Mouse (Mus musculus): Measurements from ENCODE around the gene Icam4. TPM values are rescaled to one million over a fixed set of nuclear protein-coding genes. Genes with fewer than 3 reads are reported as not detected.

The Icam4 gene
- polyA plus RNA-seq (2012; rRNA removed) = 1.8 and 1.9 TPM in 2 replicates

- H3K4me3 ChIP-seq (replicated peaks; ENCODE audit: extremely low read depth, low read depth, low read length) = peak within 1 kb of the TSS; percentile 43
- 3% methylated on average over 37 of the region's 37 CpGs for WGBS
- peaks cover 14% of the 10 kb centered on the region for H3K4me1 ChIP-seq (ENCODE audit: control insufficient read depth, insufficient read depth, low read length)
- DNase-seq = peak; percentile 88
- TF ChIP-seq CTCF (IDR thresholded peaks at IDR 0.05; ENCODE audit: insufficient read depth, low read length) (peak; percentile 74), POLR2A (IDR thresholded peaks at IDR 0.05; ENCODE audit: borderline replicate concordance, extremely low read depth, low read depth, low read length) (0 out of 2 replicates have a peak, but pooled peaks have one; percentile 5)
Observed at GRCm38 (mm10) chr9:21029291-21030054, at the start of gene Icam4. Gene Icam4, plus strand, starts transcription at chr9:21029373.

GRCm38 (mm10) chr9:20979769-20980168 is 49.4 kb upstream of the Icam4 start:
- DNase-seq = no peak
- H3K4me3 ChIP-seq (replicated peaks; ENCODE audit: extremely low read depth, low read depth, low read length) = no peak overlapping the region
- H3K4me1 ChIP-seq (ENCODE audit: control insufficient read depth, insufficient read depth, low read length) = peaks cover 8% of the 10 kb centered on the region; the same call in 1 of the 2 replicates
- WGBS = 81% methylated on average over 7 of the region's 7 CpGs
- TF ChIP-seq POLR2A (IDR thresholded peaks at IDR 0.05; ENCODE audit: borderline replicate concordance, extremely low read depth, low read depth, low read length) (no peak), CTCF (IDR thresholded peaks at IDR 0.05; ENCODE audit: insufficient read depth, low read length) (no peak)

- peaks cover under 1% of the 10 kb centered on the region; the same call in 1 of the 2 replicates for H3K4me1 ChIP-seq (ENCODE audit: control insufficient read depth, insufficient read depth, low read length)
- WGBS = 66% methylated on average over 3 of the region's 3 CpGs
- DNase-seq = no peak
- TF ChIP-seq CTCF (IDR thresholded peaks at IDR 0.05; ENCODE audit: insufficient read depth, low read length) = no peak
- no peak for TF ChIP-seq POLR2A (IDR thresholded peaks at IDR 0.05; ENCODE audit: borderline replicate concordance, extremely low read depth, low read depth, low read length)
- no peak overlapping the region for H3K4me3 ChIP-seq (replicated peaks; ENCODE audit: extremely low read depth, low read depth, low read length)
Observed at GRCm38 (mm10) chr9:20982171-20982570, 47.0 kb upstream of the Icam4 start.

- TF ChIP-seq POLR2A (IDR thresholded peaks at IDR 0.05; ENCODE audit: borderline replicate concordance, extremely low read depth, low read depth, low read length) (no peak), CTCF (IDR thresholded peaks at IDR 0.05; ENCODE audit: insufficient read depth, low read length) (no peak)
- WGBS = 35% methylated on average over 5 of the region's 5 CpGs
- no peaks in the 10 kb centered on the region for H3K4me1 ChIP-seq (ENCODE audit: control insufficient read depth, insufficient read depth, low read length)
- DNase-seq = no peak
- H3K4me3 ChIP-seq (replicated peaks; ENCODE audit: extremely low read depth, low read depth, low read length) = no peak overlapping the region
Observed at GRCm38 (mm10) chr9:20983169-20983568, 46.0 kb upstream of the Icam4 start.

- no peak for DNase-seq
- TF ChIP-seq POLR2A (IDR thresholded peaks at IDR 0.05; ENCODE audit: borderline replicate concordance, extremely low read depth, low read depth, low read length) = no peak
- no peak for TF ChIP-seq CTCF (IDR thresholded peaks at IDR 0.05; ENCODE audit: insufficient read depth, low read length)
- WGBS = 54% methylated on average over 15 of the region's 15 CpGs
- Histone ChIP-seq H3K4me3 (replicated peaks; ENCODE audit: extremely low read depth, low read depth, low read length) (no peak overlapping the region), H3K4me1 (ENCODE audit: control insufficient read depth, insufficient read depth, low read length) (peaks cover 3% of the 10 kb centered on the region; the same call in 1 of the 2 replicates)
Observed at GRCm38 (mm10) chr9:20986952-20987686, 42.1 kb upstream of the Icam4 start.

- Histone ChIP-seq H3K4me1 (ENCODE audit: control insufficient read depth, insufficient read depth, low read length) (peaks cover 3% of the 10 kb centered on the region; the same call in 1 of the 2 replicates), H3K4me3 (replicated peaks; ENCODE audit: extremely low read depth, low read depth, low read length) (no peak overlapping the region)
- 37% methylated on average over 7 of the region's 7 CpGs for WGBS
- no peak for TF ChIP-seq POLR2A (IDR thresholded peaks at IDR 0.05; ENCODE audit: borderline replicate concordance, extremely low read depth, low read depth, low read length)
- TF ChIP-seq CTCF (IDR thresholded peaks at IDR 0.05; ENCODE audit: insufficient read depth, low read length) = no peak
- DNase-seq = no peak
Observed at GRCm38 (mm10) chr9:20987953-20988352, 41.2 kb upstream of the Icam4 start.

GRCm38 (mm10) chr9:20990861-20991260 is 38.3 kb upstream of the Icam4 start:
- no peak for TF ChIP-seq CTCF (IDR thresholded peaks at IDR 0.05; ENCODE audit: insufficient read depth, low read length)
- no peak for TF ChIP-seq POLR2A (IDR thresholded peaks at IDR 0.05; ENCODE audit: borderline replicate concordance, extremely low read depth, low read depth, low read length)
- peaks cover 3% of the 10 kb centered on the region; the same call in 1 of the 2 replicates for H3K4me1 ChIP-seq (ENCODE audit: control insufficient read depth, insufficient read depth, low read length)
- peak; percentile 67 for DNase-seq
- no peak overlapping the region for H3K4me3 ChIP-seq (replicated peaks; ENCODE audit: extremely low read depth, low read depth, low read length)
- WGBS = 15% methylated on average over 10 of the region's 10 CpGs

GRCm38 (mm10) chr9:20991587-20991986 is 37.6 kb upstream of the Icam4 start:
- peaks cover 3% of the 10 kb centered on the region; the same call in 1 of the 2 replicates for H3K4me1 ChIP-seq (ENCODE audit: control insufficient read depth, insufficient read depth, low read length)
- WGBS = 94% methylated on average over 4 of the region's 4 CpGs
- no peak overlapping the region for H3K4me3 ChIP-seq (replicated peaks; ENCODE audit: extremely low read depth, low read depth, low read length)
- TF ChIP-seq CTCF (IDR thresholded peaks at IDR 0.05; ENCODE audit: insufficient read depth, low read length) = no peak
- TF ChIP-seq POLR2A (IDR thresholded peaks at IDR 0.05; ENCODE audit: borderline replicate concordance, extremely low read depth, low read depth, low read length) = no peak
- no peak for DNase-seq

GRCm38 (mm10) chr9:20993165-20993898 is 35.8 kb upstream of the Icam4 start:
- WGBS = 51% methylated on average over 5 of the region's 5 CpGs
- no peak for TF ChIP-seq CTCF (IDR thresholded peaks at IDR 0.05; ENCODE audit: insufficient read depth, low read length)
- no peak for TF ChIP-seq POLR2A (IDR thresholded peaks at IDR 0.05; ENCODE audit: borderline replicate concordance, extremely low read depth, low read depth, low read length)
- Histone ChIP-seq H3K4me3 (replicated peaks; ENCODE audit: extremely low read depth, low read depth, low read length) (no peak overlapping the region), H3K4me1 (ENCODE audit: control insufficient read depth, insufficient read depth, low read length) (peaks cover 3% of the 10 kb centered on the region; the same call in 1 of the 2 replicates)
- DNase-seq = peak; percentile 85
